Mouse (Mus musculus) neural tube, embryonic 10.5 days (tissue): ENCODE results near the gene Hamp2.
"Not testable (repeated sequence)": the region's sequence is repeated elsewhere in the genome, so short reads cannot be mapped to it uniquely, and the experiment has no call there.

ENCODE experiments used
- DNase-seq: peaks from one replicate; pipeline ENCODE4 v3.0.0-alpha.2; 2017; ENCODE audit warnings: low spot score; ENCODE audit errors: extremely low spot score

Gene Hamp2

GRCm38 (mm10) chr7:30954036-30954435, 29.6 kb upstream of the Hamp2 start:
- DNase-seq: no peak

- no peak for DNase-seq
Observed at GRCm38 (mm10) chr7:30953459-30953858, 29.0 kb upstream of the Hamp2 start.

DNA sequence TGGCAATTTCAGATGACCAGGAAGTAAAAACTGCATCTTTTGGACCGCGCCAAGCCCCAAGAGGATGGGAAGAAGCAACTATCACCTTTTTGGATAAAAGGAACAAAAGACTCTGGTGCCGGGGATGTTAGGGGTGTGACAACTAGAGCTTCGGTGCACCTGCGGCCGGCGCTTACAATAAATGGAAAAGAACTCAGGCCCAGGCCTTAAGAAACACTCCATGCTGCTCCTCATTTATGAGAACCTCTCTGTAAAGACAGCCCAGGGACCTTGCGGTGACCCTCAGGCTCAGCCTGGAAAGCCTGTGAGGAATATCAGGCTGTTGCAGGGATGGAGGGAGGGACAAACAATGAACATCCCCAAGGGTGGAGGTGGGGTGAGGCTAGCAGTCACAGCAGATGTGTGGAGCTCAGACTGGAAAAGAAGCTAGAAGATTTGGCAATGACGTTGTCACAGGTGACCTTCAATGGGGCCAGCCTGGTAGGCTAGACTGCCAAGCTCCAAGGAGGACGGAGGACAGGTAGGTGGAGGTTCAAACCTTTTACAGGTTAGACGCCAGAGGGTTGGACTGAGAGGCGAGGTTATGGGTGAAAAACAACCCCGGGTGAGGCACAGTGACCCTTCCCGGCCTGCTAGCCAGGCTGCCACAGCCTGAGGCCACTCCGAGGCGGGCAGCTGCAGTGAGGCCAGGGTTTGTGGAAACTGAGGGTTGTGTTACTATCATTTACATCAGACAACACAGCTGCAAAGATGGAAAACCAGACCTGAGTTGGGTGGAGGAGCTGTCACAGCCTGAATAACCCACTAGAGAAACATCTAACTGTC, 28.2 kb upstream of the Hamp2 start:
- DNase-seq: no peak

GRCm38 (mm10) chr7:30949902-30950301, 25.4 kb upstream of the Hamp2 start:
- DNase-seq: not testable (repeated sequence)

- no peak for DNase-seq
Observed at GRCm38 (mm10) chr7:30945876-30946275, 21.4 kb upstream of the Hamp2 start.

DNA sequence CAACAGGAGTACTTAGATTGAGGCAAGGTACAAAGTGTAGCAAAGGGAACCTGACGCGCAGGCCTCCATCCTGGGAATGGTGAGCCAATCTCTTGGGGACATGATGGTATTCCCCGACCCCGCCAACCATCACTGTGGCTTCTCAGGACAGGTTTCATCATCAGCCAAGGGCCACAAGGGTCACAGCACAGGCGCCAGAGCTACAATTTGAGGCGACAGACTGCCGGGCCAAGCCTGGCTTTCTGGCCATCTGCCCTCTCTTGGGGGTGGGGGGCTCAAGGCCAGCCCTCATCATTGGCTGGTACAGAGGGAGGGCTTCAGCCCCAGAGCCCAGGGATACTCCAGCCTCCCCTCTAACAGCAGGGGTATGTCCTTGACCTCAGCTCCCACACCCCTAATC, 21.0 kb upstream of the Hamp2 start:
- not testable (repeated sequence) for DNase-seq

DNA sequence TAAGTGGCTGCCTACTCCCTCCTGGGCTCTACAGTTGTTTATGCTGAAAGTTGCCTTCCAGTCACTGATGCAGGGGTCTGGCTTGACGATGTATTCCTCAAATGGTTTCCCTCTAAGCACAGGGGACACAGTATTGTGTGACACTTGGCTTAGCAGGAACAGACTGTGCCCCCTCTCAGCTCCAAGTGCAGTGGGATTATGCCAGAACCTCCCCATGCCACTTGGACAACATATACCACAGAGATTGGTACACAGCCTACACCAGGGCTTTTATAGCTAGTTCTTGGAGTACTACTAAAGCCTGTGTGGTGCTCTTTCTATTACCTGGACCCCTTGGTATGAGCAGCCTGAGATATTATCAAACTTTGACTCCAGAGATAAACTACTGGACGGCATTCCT, 20.2 kb upstream of the Hamp2 start:
- DNase-seq: not testable (repeated sequence)

DNA sequence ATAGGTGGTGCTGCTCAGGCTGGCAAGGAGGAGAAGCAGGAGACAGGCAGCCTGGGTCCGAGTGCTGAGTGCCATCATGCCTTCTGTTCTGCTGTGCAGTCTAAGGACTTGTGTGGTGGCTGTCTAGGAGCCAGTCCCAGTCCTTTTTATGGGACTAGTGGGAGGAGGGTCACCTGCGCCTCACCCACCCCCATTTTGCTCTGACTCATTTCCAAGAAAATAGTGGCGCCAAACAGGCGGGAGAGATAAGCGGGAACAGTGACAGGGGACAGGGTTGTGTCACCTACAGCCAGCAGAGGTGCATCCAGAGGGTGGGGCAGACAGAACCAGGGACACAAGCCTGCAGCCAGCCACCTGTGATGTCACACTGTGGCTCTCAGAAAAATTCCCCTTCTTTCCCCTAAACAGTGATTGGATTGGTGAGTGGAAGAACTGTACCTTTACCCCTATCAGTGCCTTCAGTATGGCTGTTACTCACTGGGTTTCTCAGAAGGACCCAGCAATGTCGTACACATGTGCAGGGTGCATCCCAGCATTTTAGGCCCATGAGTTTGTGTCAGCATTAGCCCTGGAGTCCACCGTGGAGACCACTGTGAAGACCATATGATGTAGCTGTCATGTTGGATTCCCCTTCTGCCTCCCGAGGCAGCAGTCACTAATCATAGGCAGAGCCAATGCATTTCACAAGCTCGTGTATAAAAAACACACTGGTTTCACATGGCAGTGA, 19.6 kb upstream of the Hamp2 start, which contains the start of gene Hamp:
Gene Hamp, minus strand, starts transcription at position 124 of the 727 bp plus-strand sequence.
- DNase-seq: no peak

DNA sequence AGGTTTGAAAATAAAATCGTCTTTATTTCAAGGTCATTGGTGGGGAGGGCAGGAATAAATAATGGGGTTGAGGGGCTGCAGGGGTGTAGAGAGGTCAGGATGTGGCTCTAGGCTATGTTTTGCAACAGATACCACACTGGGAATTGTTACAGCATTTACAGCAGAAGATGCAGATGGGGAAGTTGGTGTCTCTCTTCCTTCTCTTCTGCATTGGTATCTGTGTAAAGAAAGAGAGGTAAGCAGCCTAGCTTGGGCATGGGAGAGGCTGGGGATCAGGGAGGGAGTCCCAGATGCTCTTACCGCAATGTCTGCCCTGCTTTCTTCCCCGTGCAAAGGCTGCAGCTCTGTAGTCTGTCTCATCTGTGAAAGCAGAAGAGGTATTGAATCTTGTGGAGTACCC, 17.9 kb upstream of the Hamp2 start:
- DNase-seq: not testable (repeated sequence)

GRCm38 (mm10) chr7:30940070-30940469, 15.6 kb upstream of the Hamp2 start:
- not testable (repeated sequence) for DNase-seq

- not testable (repeated sequence) for DNase-seq
Observed at GRCm38 (mm10) chr7:30935422-30936099, 11.1 kb upstream of the Hamp2 start.

- DNase-seq: no peak
Observed at GRCm38 (mm10) chr7:30924071-30924470, 410 bp downstream of the Hamp2 start.

GRCm38 (mm10) chr7:30922490-30922889, 2.0 kb downstream of the Hamp2 start:
- DNase-seq: not testable (repeated sequence)

GRCm38 (mm10) chr7:30920217-30920616, 4.3 kb downstream of the Hamp2 start:
- no peak for DNase-seq

GRCm38 (mm10) chr7:30917219-30917618, 7.3 kb downstream of the Hamp2 start:
- no peak for DNase-seq

- DNase-seq: no peak
Observed at GRCm38 (mm10) chr7:30916713-30917112, 7.8 kb downstream of the Hamp2 start.

- DNase-seq: no peak
Observed at GRCm38 (mm10) chr7:30914732-30915131, 9.7 kb downstream of the Hamp2 start, which contains the start of gene Mag. Gene Mag, minus strand, starts transcription at chr7:30914873.

DNA sequence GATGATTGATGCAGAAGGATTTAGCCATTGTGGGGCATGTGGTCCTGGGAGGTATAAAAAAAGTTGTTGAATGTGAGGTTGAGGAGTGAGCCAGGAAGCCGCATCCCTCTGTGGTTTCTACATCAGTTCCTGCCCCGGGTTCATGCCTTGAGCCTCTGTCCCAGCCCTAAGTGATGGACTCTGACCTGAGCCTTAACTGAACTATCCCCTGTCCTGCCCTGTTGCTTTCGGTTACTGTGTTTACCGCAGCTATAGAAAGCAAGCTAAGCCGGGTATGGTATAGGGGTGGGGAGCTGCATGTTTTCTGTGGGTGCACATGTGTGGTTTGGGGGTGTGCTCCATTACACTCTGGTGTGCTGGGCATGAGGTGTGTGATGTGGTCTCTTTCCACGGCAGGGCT, 14.7 kb downstream of the Hamp2 start:
- no peak for DNase-seq

GRCm38 (mm10) chr7:30908992-30909431, 15.5 kb downstream of the Hamp2 start:
- no peak for DNase-seq

DNA sequence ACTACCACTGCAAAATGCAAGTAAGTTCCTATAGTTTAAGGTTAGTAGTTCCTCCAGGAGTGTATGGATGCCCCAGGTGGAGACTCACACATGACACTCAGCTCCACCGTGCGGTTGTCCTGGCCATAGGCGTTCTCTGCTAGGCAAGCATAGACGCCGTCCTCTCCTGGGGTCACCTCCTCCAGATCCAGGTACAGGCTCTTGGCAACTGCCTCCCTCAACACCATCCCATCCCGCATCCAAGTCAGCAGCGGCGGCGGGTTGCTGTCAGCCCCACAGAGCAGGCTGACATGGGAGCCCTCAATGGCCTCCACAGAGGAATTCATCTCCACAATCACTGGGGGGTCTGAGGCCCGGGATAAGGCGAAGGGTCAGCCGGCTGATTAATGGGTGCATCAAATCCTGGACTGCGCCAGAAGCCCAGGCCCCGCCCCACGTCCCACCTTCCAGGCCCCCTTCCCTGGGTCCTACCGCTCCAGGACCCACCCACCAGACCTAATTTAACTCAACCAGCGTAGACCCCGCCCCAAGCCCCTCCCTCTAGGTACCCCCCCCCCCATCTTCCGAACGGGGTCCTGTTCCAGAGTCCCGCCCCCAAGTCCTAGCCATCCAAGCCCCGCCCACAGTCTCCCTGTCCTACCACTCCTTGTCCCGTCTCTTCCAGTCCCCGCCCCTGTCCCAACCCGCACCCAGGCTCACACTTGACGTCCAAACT, 16.0 kb downstream of the Hamp2 start:
- DNase-seq: peak; percentile 51

- no peak for DNase-seq
Observed at GRCm38 (mm10) chr7:30904042-30904441, 20.4 kb downstream of the Hamp2 start.
